Mouse (Mus musculus) cerebellum, adult 8-10 months (tissue): ENCODE results near the gene Tec.

ENCODE experiments used
- DNase-seq: peaks from one replicate; pipeline ENCODE4 v3.0.0; 2022

Gene Tec

DNA sequence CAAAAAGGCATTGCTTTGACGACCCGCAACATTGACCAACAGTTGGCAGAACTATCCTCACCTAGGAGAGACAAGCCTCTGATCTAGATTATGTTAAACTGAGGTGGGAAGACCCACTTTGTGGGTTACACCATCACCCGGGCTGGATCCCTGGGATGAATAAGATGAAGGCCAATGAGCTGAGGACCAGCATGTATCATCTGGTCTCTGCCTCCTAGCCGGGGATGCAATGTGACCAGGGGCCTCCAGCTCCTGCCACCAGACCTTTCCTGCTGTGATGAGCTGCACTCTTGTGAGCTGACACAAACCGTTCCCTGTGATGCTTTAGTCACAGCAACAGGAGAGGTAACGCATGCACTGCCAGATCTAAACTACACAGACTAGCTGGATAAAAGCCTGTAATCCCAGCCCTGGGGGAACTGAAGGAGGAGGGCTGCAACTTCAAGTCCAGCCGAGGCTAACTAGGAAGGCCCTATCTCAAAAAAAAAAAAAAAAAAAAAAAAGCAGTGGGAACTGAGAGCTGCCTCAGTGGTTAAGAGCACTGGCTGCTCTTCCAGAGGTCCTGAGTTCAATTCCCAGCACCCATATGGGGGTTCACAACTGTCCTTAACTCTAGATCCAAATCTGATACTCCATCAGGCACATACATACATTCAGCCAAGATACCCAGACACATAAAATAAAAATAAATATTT lies 15.8 kb downstream of the Tec start:
- no peak for DNase-seq

- DNase-seq: no peak
Measured at GRCm38 (mm10) chr5:72851674-72852098, 16.6 kb downstream of the Tec start.

GRCm38 (mm10) chr5:72850926-72851673 lies 17.2 kb downstream of the Tec start:
- DNase-seq: no peak

DNA sequence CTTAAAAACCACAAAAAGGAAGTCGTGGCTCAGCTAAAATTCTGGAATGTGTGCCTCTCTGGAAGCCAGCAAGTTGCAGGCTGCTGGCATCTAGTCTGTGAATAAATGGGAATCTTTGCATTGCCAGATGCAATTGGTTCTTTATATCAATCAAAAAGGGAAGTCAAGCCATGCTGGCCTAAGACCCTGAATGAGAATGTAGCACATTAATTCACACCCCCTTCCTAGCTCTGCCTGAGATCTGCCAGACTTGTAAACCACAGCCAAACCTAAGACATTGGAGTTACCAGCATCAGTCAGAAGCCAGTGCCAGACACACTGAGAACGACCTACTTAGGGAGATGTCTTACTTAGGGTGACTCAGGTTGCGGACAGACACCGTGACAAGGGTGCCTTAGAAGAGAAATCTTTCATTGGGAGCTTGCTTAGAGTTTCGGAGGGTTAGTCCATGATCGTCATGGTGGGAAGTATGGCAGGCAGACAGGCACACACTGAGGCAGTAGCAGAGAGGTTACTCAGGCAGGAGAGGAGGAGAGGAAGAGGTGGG lies 19.3 kb downstream of the Tec start:
- no peak for DNase-seq

GRCm38 (mm10) chr5:72846712-72847111 lies 21.6 kb downstream of the Tec start:
- DNase-seq: no peak

- peak; percentile 69 for DNase-seq
Measured at GRCm38 (mm10) chr5:72845928-72846630, 22.2 kb downstream of the Tec start.

DNA sequence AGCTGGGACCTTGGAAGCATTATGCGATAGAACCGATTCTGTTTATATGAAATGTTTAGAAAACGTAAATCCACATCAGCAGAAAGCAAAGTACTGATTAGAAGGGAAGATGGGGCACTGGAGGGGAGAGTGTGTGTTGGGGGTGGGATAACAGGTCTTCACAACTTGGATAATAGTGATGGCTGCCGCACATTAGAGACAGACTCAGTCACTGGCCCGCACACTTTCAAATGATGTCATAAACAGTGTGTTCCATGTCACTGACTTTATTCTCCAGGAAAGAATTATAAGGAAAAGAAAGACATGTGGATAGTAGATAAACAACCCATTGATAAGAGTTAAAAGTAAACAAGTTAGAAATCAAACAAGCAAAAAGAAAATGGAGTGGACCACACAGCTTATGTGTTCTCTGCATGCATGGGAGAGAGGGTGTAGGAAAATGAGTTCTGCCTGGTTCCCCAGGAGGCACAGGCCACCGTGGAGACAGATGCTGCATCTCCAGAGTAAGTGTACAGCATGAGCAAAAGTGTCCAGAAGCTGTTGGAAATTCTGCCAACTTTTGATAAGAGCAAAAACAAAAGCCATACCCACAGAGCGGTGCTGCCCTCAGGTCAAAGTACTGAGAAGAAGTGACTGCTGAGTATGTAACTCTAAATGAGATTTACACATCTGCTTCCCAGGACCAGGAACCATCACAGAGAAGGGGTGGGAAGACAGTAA lies 23.3 kb downstream of the Tec start:
- DNase-seq: no peak

DNA sequence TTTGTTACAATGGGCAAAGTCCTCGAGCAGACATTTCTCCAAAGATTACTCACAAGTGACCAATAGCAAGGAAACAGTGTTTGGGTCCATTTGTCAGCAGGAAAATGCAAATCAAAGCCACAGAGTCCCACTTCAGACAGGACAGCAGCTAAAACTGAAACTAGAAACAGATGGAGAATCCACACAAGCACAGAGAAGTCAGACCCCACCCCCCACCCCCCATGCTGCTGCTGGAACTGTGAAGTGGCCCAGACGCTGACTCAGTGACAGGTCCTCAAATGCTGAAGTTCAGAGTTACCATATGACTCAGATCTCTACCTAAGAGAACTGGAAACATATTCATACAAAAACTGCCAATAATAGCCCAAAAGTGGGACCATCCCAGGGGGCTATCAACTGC lies 24.0 kb downstream of the Tec start:
- no peak for DNase-seq

GRCm38 (mm10) chr5:72839655-72840054 lies 28.6 kb downstream of the Tec start:
- no peak for DNase-seq

GRCm38 (mm10) chr5:72838976-72839375 lies 29.3 kb downstream of the Tec start:
- DNase-seq: no peak

- no peak for DNase-seq
Measured at GRCm38 (mm10) chr5:72835656-72836055, 32.6 kb downstream of the Tec start.

GRCm38 (mm10) chr5:72832904-72833765 lies 35.1 kb downstream of the Tec start:
- no peak for DNase-seq

DNA sequence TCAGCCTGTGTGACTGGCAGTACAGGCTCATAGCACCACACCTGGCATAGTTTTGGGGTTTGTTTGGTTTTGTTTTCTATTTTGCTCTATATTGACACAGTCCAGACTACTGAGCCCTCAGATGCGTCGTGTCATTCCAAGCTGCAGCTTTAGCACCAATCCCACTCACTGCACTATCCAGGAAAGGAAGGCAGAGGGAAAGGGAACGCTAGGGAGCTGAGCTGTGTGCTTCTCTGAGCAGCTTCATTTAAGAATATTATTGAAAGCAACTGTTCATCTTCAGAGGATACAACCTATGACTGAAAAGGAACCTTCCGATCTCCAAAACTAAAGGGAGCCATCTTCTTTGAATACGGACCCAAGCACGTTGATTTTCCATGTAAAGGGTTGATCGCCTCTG lies 36.1 kb downstream of the Tec start:
- no peak for DNase-seq

DNA sequence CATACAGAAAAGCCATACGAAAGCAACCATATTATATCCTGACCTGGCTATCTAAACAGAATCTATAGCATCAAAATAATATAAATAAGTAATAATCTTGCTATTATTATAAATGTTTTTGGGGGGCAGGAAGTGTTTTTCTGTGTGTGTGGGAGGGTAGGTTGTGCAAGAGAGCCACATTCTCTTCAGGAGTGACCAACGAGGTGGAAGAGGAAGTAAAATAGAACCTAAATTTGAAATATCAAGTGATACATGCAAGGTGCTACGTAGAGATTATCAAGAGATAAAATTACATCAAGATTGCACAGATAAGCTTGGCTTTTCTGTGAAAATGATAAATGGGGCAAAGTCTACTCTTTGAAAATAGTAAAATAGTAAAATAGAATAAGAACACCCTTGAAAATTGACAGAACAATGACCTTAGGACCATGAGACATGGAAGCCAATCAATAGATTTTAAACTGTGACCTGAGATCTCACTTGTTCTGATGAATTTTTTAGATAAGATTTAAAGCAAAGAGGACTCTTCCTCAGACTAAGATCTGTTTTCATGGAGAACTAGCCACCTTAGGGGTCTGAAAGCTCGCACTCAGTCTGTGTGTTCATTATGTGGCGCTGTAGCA lies 37.2 kb downstream of the Tec start:
- no peak for DNase-seq

DNA sequence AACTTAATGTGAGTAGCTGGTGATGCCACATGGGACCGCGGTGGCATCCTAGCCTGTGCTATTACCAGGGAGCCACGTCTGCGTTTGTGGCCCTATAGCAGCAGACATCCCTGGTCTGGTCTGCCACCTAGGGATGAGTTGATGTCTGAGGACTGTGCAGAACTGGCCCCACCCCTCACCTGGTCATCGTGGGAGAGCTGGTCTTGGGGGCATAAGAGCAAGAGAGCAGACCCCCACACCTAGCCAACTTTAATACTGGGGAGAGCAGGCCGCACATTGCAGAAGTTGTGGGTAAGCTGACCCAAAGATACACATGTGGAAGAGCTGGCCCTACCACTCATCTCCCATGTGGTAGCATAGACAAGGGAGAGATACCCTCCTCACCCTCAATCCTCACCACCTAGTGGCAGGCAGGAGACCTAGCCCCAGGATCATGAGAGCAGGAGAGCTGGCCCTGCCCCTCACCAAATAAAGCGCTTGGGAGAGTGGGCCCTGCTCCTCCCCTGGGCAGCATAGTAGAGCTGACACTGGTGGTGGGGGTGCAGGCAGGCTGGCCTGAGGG lies 38.7 kb downstream of the Tec start:
- no peak for DNase-seq

DNA sequence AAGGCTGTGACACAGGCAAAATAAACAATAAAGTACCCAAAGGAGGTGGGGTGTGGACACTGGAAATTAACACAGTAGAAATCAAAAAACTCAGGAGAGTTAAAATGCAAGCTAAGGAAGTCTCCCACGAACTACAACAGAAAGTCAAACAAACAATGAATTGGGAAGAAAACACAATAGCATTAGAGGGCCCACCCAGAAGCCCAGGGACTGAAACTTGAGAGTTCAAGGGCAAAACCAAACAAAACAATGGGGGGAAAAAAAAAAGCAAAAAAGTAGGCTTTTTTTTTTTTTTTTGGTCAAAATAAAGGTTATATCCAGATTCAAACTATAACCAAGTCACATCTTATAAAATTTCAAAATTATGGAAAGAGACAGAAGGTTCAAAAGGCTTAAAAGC lies 39.9 kb downstream of the Tec start:
- DNase-seq: no peak

DNA sequence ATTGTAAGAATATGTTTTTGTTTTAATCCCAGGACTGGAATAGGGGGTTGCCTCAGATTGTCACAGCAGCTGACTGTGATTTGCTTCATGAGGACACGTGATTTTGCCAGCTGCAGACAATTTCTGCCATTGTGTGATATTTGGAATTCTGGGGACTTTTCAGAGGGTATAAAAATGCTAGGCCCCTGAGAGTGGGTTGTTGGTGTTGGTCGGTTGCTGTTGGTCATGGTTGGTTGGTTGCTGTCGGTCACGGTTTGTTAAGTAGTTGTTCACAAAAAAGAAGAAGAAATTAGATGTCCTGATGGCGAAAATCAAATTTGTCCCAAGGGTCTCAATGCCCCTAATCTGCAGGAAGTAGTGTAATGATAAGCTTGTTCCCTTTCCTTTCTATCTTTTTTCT lies 40.8 kb downstream of the Tec start:
- no peak for DNase-seq

- DNase-seq: no peak
Measured at GRCm38 (mm10) chr5:72826445-72826844, 41.8 kb downstream of the Tec start.

GRCm38 (mm10) chr5:72820651-72821050 lies 47.6 kb downstream of the Tec start:
- DNase-seq: no peak

GRCm38 (mm10) chr5:72820036-72820640 lies 48.1 kb downstream of the Tec start:
- DNase-seq: no peak
